Mouse (Mus musculus): ENCODE data around the gene Smcp.

GRCm38 (mm10) chr3:92572514-92573155 is 16.2 kb downstream of the Smcp start:
- no peak for TF ChIP-seq POLR2A (IDR thresholded peaks at IDR 0.05; ENCODE audit: borderline replicate concordance, extremely low read depth, insufficient read depth, insufficient read length, poor library complexity, severe bottlenecking)
- no peak for TF ChIP-seq CTCF (IDR thresholded peaks at IDR 0.05; ENCODE audit: borderline replicate concordance, extremely low read depth, insufficient read depth, insufficient read length)

Measured in brain, embryonic 14.5 days (tissue).